14 mouse cellular contexts compared by ENCODE assay signal in genomic region chr13:95782311-95782968, GRCm38 (mm10).
DNase-seq lines count a peak whose midpoint lies in the region; ATAC-seq and TF ChIP-seq lines count a peak whose summit lies in the region.
"Had no signal": no experiment of that assay in that cellular context is flagged by ENCODE, and none has a peak within 500 bp of the region (broad histone marks: within the 10 kb centered on the region; RNA-seq: fewer than 3 reads in every experiment).

No protein-coding gene starts in this region.

- no peak for TF ChIP-seq POLR2A in kidney, adult 2 months (IDR thresholded peaks at IDR 0.05; ENCODE audit: low read depth, low read length)

- ATAC-seq in forebrain, embryonic 11.5 days (replicated peaks; ENCODE audit: low FRiP score), result no peak
- ATAC-seq in kidney, embryonic 15.5 days (replicated peaks; ENCODE audit: low FRiP score), result no peak
- peak; percentile 40; the same call in 1 of the 2 replicates for ATAC-seq in liver, embryonic 15.5 days (ENCODE audit: insufficient read depth)

- no peak for TF ChIP-seq CTCF in kidney, adult 2 months (conservative IDR thresholded peaks at IDR 0.05; ENCODE audit: insufficient read depth, insufficient read length, low read depth, low read length)

- peak overlapping the region; percentile 40; the same call in 1 of the 2 replicates for H3K27ac ChIP-seq in forebrain, embryonic 10.5 days
- H3K27ac ChIP-seq in forebrain, embryonic 11.5 days (ENCODE audit: low read depth, low read length), result no peak overlapping the region
- H3K27ac ChIP-seq in kidney, adult 2 months (ENCODE audit: insufficient read depth, low read depth, low read length), result no peak overlapping the region
- H3K27ac ChIP-seq in kidney, embryonic 15.5 days, result no peak overlapping the region
- H3K27ac ChIP-seq in liver, embryonic 15.5 days (replicated peaks), result peak overlapping the region; percentile 46; the same call in 1 of the 2 replicates
- H3K27ac ChIP-seq: embryonic facial prominence, embryonic 13.5 days; heart, embryonic 15.5 days had no signal

- H3K9me3 ChIP-seq in forebrain, embryonic 10.5 days, result no peaks in the 10 kb centered on the region
- H3K9me3 ChIP-seq in forebrain, embryonic 11.5 days (ENCODE audit: control insufficient read depth, low read length), result no peaks in the 10 kb centered on the region
- no peaks in the 10 kb centered on the region for H3K9me3 ChIP-seq in kidney, embryonic 15.5 days (replicated peaks)
- H3K9me3 ChIP-seq in liver, embryonic 15.5 days (replicated peaks), result no peaks in the 10 kb centered on the region
- H3K9me3 ChIP-seq: embryonic facial prominence, embryonic 13.5 days; heart, embryonic 15.5 days; megakaryocyte, embryonic 14.5 days had no signal

- WGBS in forebrain, embryonic 10.5 days, result 75% methylated on average over 15 of the region's 15 CpGs
- WGBS in forebrain, embryonic 11.5 days, result 68% methylated on average over 15 of the region's 15 CpGs
- WGBS in kidney, adult 2 months, result 64% methylated on average over 15 of the region's 15 CpGs
- WGBS in kidney, embryonic 15.5 days, result 76% methylated on average over 15 of the region's 15 CpGs
- WGBS in liver, embryonic 15.5 days (ENCODE audit: insufficient replicate concordance), result 60% methylated on average over 15 of the region's 15 CpGs

- no peak overlapping the region for H3K4me3 ChIP-seq in forebrain, embryonic 10.5 days
- H3K4me3 ChIP-seq in forebrain, embryonic 11.5 days (ENCODE audit: low read depth, low read length), result no peak overlapping the region
- no peak overlapping the region for H3K4me3 ChIP-seq in kidney, adult 2 months (ENCODE audit: insufficient read depth, low read depth, low read length)
- no peak overlapping the region for H3K4me3 ChIP-seq in kidney, embryonic 15.5 days (replicated peaks)
- H3K4me3 ChIP-seq in liver, embryonic 15.5 days (replicated peaks), result no peak overlapping the region
- H3K4me3 ChIP-seq: embryonic facial prominence, embryonic 13.5 days; heart, embryonic 15.5 days; megakaryocyte, embryonic 14.5 days had no signal

- H3K4me2 ChIP-seq in forebrain, embryonic 11.5 days (ENCODE audit: low read depth, low read length, severe bottlenecking), result no peak overlapping the region
- no peak overlapping the region for H3K4me2 ChIP-seq in kidney, embryonic 15.5 days
- no peak overlapping the region for H3K4me2 ChIP-seq in liver, embryonic 15.5 days
- H3K4me2 ChIP-seq: embryonic facial prominence, embryonic 13.5 days; heart, embryonic 15.5 days had no signal

- no peaks in the 10 kb centered on the region for H3K27me3 ChIP-seq in forebrain, embryonic 10.5 days (ENCODE audit: poor library complexity, severe bottlenecking)
- H3K27me3 ChIP-seq in forebrain, embryonic 11.5 days (ENCODE audit: control insufficient read depth, insufficient read depth, low read length), result no peaks in the 10 kb centered on the region
- H3K27me3 ChIP-seq in kidney, adult 2 months (replicated peaks; ENCODE audit: control insufficient read depth, insufficient read depth, low read length), result no peaks in the 10 kb centered on the region
- H3K27me3 ChIP-seq in kidney, embryonic 15.5 days, result 0 out of 2 replicates have a peak, but pooled peaks cover 3% of the 10 kb centered on the region
- no peaks in the 10 kb centered on the region for H3K27me3 ChIP-seq in liver, embryonic 15.5 days
- H3K27me3 ChIP-seq: embryonic facial prominence, embryonic 13.5 days; heart, embryonic 15.5 days had no signal

- H3K4me1 ChIP-seq in forebrain, embryonic 10.5 days, result peaks cover 52% of the 10 kb centered on the region
- H3K4me1 ChIP-seq in forebrain, embryonic 11.5 days (replicated peaks; ENCODE audit: control insufficient read depth, insufficient read depth, low read length), result no peaks in the 10 kb centered on the region; the same call in 1 of the 2 replicates
- peaks cover 20% of the 10 kb centered on the region; the same call in 1 of the 2 replicates for H3K4me1 ChIP-seq in kidney, adult 2 months (ENCODE audit: control insufficient read depth, insufficient read depth, low read length)
- H3K4me1 ChIP-seq in kidney, embryonic 15.5 days, result peaks cover 23% of the 10 kb centered on the region
- H3K4me1 ChIP-seq in liver, embryonic 15.5 days (replicated peaks), result peaks cover 51% of the 10 kb centered on the region

- no peaks in the 10 kb centered on the region for H3K36me3 ChIP-seq in forebrain, embryonic 10.5 days (replicated peaks)
- no peaks in the 10 kb centered on the region for H3K36me3 ChIP-seq in forebrain, embryonic 11.5 days (ENCODE audit: control insufficient read depth, insufficient read depth, low read length)
- H3K36me3 ChIP-seq in kidney, adult 2 months (ENCODE audit: control insufficient read depth, insufficient read depth, low read length), result no peaks in the 10 kb centered on the region
- no peaks in the 10 kb centered on the region for H3K36me3 ChIP-seq in kidney, embryonic 15.5 days
- no peaks in the 10 kb centered on the region for H3K36me3 ChIP-seq in liver, embryonic 15.5 days (replicated peaks)
- H3K36me3 ChIP-seq: embryonic facial prominence, embryonic 13.5 days; heart, embryonic 15.5 days had no signal

- no peak for DNase-seq in forebrain, embryonic 10.5 days (ENCODE audit: extremely low spot score, low spot score)
- no peak for DNase-seq in forebrain, embryonic 11.5 days (ENCODE audit: low spot score)
- peak; percentile 47 for DNase-seq in kidney, adult 2 months
- DNase-seq in adrenal gland, adult 2 months, result peak; percentile 82
- DNase-seq in retina, embryonic 14.5 days (ENCODE audit: low spot score), result no peak
- no peak for DNase-seq in layer of hippocampus, postnatal 14 days (ENCODE audit: low spot score in 2 of 2)
- DNase-seq: cerebellum, adult 11 months; kidney, postnatal 36 days; left cerebral cortex, postnatal 4 days had no signal

- no peak overlapping the region for H3K9ac ChIP-seq in forebrain, embryonic 11.5 days (ENCODE audit: low read length)
- H3K9ac ChIP-seq in kidney, embryonic 15.5 days, result no peak overlapping the region
- no peak overlapping the region for H3K9ac ChIP-seq in liver, embryonic 15.5 days
- H3K9ac ChIP-seq: embryonic facial prominence, embryonic 13.5 days; heart, embryonic 15.5 days had no signal

Comparison
In these comparisons a context has a peak if more than half of its experiments do, and no peak if none do; other contexts are left out.
1. H3K27ac ChIP-seq: peak in forebrain, embryonic 10.5 days (single experiment) and liver, embryonic 15.5 days (single experiment); none in forebrain, embryonic 11.5 days (single experiment), kidney, adult 2 months (single experiment) and kidney, embryonic 15.5 days (single experiment).
2. DNase-seq: peak in kidney, adult 2 months (single experiment) and adrenal gland, adult 2 months (single experiment); none in forebrain, embryonic 10.5 days (single experiment), forebrain, embryonic 11.5 days (single experiment), retina, embryonic 14.5 days (single experiment) and layer of hippocampus, postnatal 14 days (0 of 2).